Mouse (Mus musculus) MN1 (cell line): Measurements from ENCODE around the gene AI182371.
A peak's percentile ranks its signal among the peaks of the same experiment; 100 is the strongest.

ENCODE experiments used
- DNase-seq: peaks from one replicate; pipeline ENCODE4 v3.0.0-alpha.2; 2016; ENCODE audit warnings: low spot score

AI182371 gene

GRCm38 (mm10) chr2:35101443-35101842 lies at the start of gene AI182371:
Gene AI182371, minus strand, starts transcription at chr2:35101543.
- DNase-seq, result no peak

- no peak for DNase-seq
Observed at GRCm38 (mm10) chr2:35148806-35149205, 47.5 kb upstream of the AI182371 start.

- no peak for DNase-seq
Observed at GRCm38 (mm10) chr2:35141673-35142072, 40.3 kb upstream of the AI182371 start.

GRCm38 (mm10) chr2:35138576-35138975 lies 37.2 kb upstream of the AI182371 start:
- DNase-seq, result no peak

- DNase-seq, result no peak
Observed at GRCm38 (mm10) chr2:35133891-35134290, 32.5 kb upstream of the AI182371 start.

- peak; percentile 14 for DNase-seq
Observed at GRCm38 (mm10) chr2:35132662-35133055, 31.3 kb upstream of the AI182371 start.

GRCm38 (mm10) chr2:35131991-35132661 lies 30.8 kb upstream of the AI182371 start:
- DNase-seq, result peak; percentile 98

- no peak for DNase-seq
Observed at GRCm38 (mm10) chr2:35131491-35131890, 30.1 kb upstream of the AI182371 start.

GRCm38 (mm10) chr2:35124716-35125115 lies 23.4 kb upstream of the AI182371 start:
- DNase-seq, result no peak

- DNase-seq, result no peak
Observed at GRCm38 (mm10) chr2:35110521-35110920, 9.2 kb upstream of the AI182371 start.

GRCm38 (mm10) chr2:35109924-35110304 lies 8.6 kb upstream of the AI182371 start:
- DNase-seq, result no peak

GRCm38 (mm10) chr2:35109141-35109923 lies 8.0 kb upstream of the AI182371 start, which contains the start of gene Cntrl:
Gene Cntrl, plus strand, starts transcription at chr2:35109492.
- DNase-seq, result peak; percentile 95

- DNase-seq, result peak; percentile 69
Observed at GRCm38 (mm10) chr2:35108712-35109111, 7.4 kb upstream of the AI182371 start.

- DNase-seq, result no peak
Observed at GRCm38 (mm10) chr2:35107984-35108635, 6.8 kb upstream of the AI182371 start.

GRCm38 (mm10) chr2:35104843-35105242 lies 3.5 kb upstream of the AI182371 start:
- DNase-seq, result no peak

GRCm38 (mm10) chr2:35103558-35103957 lies 2.2 kb upstream of the AI182371 start:
- DNase-seq, result no peak

- no peak for DNase-seq
Observed at GRCm38 (mm10) chr2:35102777-35103176, 1.4 kb upstream of the AI182371 start.

- DNase-seq, result no peak
Observed at GRCm38 (mm10) chr2:35100529-35100928, 814 bp downstream of the AI182371 start.

GRCm38 (mm10) chr2:35087418-35087817 lies 13.9 kb downstream of the AI182371 start:
- no peak for DNase-seq

- no peak for DNase-seq
Observed at GRCm38 (mm10) chr2:35079166-35079565, 22.2 kb downstream of the AI182371 start.

- no peak for DNase-seq
Observed at GRCm38 (mm10) chr2:35074328-35074727, 27.0 kb downstream of the AI182371 start.

GRCm38 (mm10) chr2:35072547-35072946 lies 28.8 kb downstream of the AI182371 start:
- DNase-seq, result no peak

- DNase-seq, result no peak
Observed at GRCm38 (mm10) chr2:35070275-35070674, 31.1 kb downstream of the AI182371 start.
